Mouse (Mus musculus) MEL (cell line): ENCODE data around the gene Vegfa. TPM values are rescaled to one million over a fixed set of nuclear protein-coding genes. Genes with fewer than 3 reads are reported as not detected.

Experiments used
- polyA plus RNA-seq, 2 experiments: library from polyadenylated mRNA; stranded (reverse) in 1 of 2; unstranded in 1 of 2; fragments of >175 nt in 1 of 2; fragments of >200 nt in 1 of 2; gene quantifications; 2 replicates each; pipeline versions ENCODE4 v1.2.1 to v1.2.4; 2012; ENCODE audit warnings: low replicate concordance in 2 of 2, low read depth in 1 of 2; ENCODE audit not compliant: insufficient read length in 2 of 2, insufficient read depth in 1 of 2, missing spikeins in 1 of 2
- total RNA-seq: library from RNA; depleted of rRNA; stranded (reverse); fragments of 300-350 nt; gene quantifications from 2 replicates; pipeline ENCODE4 v1.2.3, GENCODE M21; 2012; rRNA removed

The Vegfa gene
- total and polyA plus RNA-seq, 3 experiments = 16.1 to 38.6 TPM; not detected in 1

Other genes starting within 250 kb of the Vegfa start
- gene Mrps18a, start 78.6 kb upstream of the Vegfa start, total RNA-seq = 177 and 181 TPM in 2 replicates
- 100 to 1,000 TPM in 1 of 2 experiments, not detected in 1; 159 TPM for gene Mrps18a, start 78.6 kb upstream of the Vegfa start, polyA plus RNA-seq
- not detected in 2 replicates for gene Rsph9, start 111.8 kb upstream of the Vegfa start, total RNA-seq
- gene Rsph9, start 111.8 kb upstream of the Vegfa start, polyA plus RNA-seq = under 1 TPM in 1 of 2 experiments, not detected in 1; 0.29 TPM
- 14.1 and 14.8 TPM in 2 replicates for gene Mad2l1bp, start 121.2 kb upstream of the Vegfa start, total RNA-seq
- 10 to 100 TPM in 1 of 2 experiments, not detected in 1; 23.1 TPM for gene Mad2l1bp, start 121.2 kb upstream of the Vegfa start, polyA plus RNA-seq
- 18.1 and 27.5 TPM in 2 replicates for gene Gtpbp2, start 128.7 kb upstream of the Vegfa start, total RNA-seq
- 10 to 100 TPM in 1 of 2 experiments, not detected in 1; 46.7 TPM for gene Gtpbp2, start 128.7 kb upstream of the Vegfa start, polyA plus RNA-seq
- gene Polh, start 170.3 kb upstream of the Vegfa start, total RNA-seq = 28.4 and 30.8 TPM in 2 replicates
- gene Polh, start 170.3 kb upstream of the Vegfa start, polyA plus RNA-seq = 10 to 100 TPM in 1 of 2 experiments, not detected in 1; 22.2 TPM
- 79.0 and 82.7 TPM in 2 replicates for gene Xpo5, start 170.4 kb upstream of the Vegfa start, total RNA-seq
- 10 to 100 TPM; 47.5 to 93.4 TPM for gene Xpo5, start 170.4 kb upstream of the Vegfa start, polyA plus RNA-seq
- gene Polr1c, start 215.7 kb upstream of the Vegfa start, total RNA-seq = 188 and 197 TPM in 2 replicates
- 100 to 1,000 TPM in 1 of 2 experiments, not detected in 1; 195 TPM for gene Polr1c, start 215.7 kb upstream of the Vegfa start, polyA plus RNA-seq
- gene Yipf3, start 215.7 kb upstream of the Vegfa start, total RNA-seq = 18.9 and 20.8 TPM in 2 replicates
- gene Yipf3, start 215.7 kb upstream of the Vegfa start, polyA plus RNA-seq = 10 to 100 TPM in 1 of 2 experiments, not detected in 1; 86.5 TPM
- gene Lrrc73, start 221.2 kb upstream of the Vegfa start, total RNA-seq = 0.72 and 1.2 TPM in 2 replicates
- gene Lrrc73, start 221.2 kb upstream of the Vegfa start, polyA plus RNA-seq = 1 to 10 TPM in 1 of 2 experiments, not detected in 1; 3.5 TPM